Mouse (Mus musculus): ENCODE measurements around the gene Atcay.
"Not testable (repeated sequence)": the region's sequence is repeated elsewhere in the genome, so short reads cannot be mapped to it uniquely, and the experiment has no call there.

Atcay gene

DNA sequence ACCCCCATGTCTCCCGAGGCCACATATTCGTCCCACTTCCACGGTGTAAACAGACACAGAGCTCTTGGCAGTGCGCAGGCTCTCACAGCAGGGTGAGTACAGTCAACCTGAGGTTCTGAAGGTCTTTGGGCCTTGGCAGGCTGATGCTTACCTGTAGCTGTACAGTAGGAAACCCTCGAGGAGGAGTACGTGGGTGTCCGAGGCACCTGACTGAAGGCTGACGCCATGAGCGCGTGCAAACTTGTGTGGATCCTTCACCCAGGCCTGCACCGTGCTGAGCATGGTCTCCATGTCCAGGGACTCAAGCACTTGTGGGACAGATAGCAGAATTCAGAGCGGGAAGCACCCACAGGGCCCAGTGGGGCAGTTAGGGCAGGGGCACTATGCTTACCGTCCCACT is 30.5 kb downstream of the Atcay start:
- DNase-seq (ENCODE audit: low read depth, low spot score) = no peak

DNA sequence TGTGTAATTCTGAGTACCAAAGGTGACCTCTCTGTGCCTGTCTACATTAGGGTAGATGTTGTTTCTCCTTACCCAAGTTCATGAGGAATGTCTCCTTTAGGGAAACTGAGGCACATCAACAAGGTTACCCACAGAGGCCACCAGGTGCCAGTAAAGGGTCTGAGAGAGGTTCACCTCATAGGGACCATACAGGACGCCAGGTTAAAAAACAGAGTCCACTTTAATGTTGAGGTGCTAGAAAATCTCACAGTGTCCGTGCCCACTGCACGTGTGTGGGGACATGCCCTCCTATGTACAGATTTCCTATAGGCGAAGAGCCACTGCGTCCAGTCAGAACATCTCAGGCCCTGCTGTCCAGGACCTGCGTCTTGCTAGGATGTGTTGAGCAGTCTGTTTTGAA is 31.6 kb downstream of the Atcay start:
- no peak for DNase-seq (ENCODE audit: low read depth, low spot score)

DNA sequence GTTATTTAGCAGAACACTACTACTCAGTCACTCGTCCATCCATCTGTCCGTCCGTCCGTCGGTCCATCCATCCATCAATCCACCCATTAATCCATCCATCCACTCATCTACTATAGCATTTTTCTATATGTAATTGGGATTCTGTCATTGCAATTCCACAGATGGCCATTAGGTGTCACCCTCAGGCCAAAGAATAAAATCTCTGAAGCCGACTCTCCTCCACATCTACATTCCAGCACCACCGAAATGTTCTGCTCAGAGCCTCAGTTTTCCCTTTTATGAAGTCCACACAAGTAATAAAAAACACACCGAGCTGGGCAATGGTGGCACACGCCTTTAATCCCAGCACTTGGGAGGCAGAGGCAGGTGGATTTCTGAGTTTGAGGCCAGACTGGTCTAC is 32.4 kb downstream of the Atcay start:
- peak; percentile 73 for DNase-seq (ENCODE audit: low read depth, low spot score)

DNA sequence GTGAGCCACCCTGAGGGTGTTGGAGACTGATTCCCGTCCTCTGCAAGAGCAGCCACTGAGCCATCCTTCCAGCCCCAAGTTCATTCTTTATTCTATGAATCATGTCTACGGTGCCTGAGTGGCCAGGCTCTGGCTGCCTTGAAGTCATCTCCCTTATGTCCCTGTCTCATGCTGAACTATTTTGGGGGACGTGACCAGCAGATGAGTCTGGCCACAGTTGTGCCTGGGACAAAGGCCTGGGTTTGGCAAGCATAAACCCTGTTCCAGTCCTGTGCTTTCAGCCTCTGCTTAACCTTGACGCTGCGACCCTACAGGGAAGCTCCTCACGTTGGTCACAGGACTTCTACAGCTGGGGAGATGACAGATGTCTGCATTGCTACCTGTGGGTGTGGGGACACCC is 33.3 kb downstream of the Atcay start:
- DNase-seq (ENCODE audit: low read depth, low spot score) = no peak

DNA sequence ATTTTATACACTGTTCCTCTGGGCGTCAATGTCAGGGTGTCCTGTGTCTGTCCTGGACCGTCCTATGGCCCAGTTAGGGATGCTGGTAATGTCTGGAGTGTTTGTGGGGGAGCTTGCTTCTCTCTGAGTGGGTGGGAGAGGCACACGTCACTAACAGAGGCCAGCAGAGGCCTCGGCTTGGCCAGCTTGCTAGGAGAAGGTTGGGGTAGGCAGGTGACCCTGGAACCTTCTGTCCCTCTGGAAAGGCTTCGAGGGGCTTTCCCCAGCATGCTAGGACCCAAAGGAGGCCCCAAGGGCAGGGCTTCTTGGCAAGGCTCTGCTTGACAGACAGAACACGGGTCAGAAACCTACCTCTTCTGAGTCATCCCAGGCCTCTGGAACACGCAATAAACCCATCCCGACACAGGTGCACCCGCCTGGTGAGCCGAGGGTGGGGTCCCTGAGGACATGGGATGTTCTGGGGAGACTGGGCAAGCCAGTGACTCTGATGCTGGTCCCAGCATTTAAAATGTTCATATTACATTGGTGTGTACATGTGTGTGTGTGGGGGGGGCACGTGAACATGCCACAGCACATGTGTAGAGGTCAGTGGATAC is 34.1 kb downstream of the Atcay start:
- DNase-seq (ENCODE audit: low read depth, low spot score) = no peak

DNA sequence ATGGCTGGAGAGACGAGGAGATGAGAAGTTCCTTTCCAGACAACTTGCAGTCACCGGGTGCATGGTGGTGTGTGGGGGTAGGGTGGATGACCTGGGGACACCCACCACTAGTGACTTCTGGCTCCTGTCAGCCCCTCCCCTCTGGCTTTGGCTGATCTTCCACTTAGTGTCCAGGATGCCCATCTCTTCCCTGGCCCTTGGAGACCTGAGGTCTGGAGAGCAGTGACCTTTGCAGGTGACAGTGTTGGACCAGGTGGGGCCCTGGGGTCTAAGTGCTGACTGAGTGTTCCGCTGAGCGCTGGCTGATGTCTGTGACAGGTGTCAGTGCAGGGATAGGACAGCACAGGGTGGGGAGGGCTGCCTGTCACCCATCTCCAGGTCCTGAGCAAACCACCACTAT is 35.3 kb downstream of the Atcay start:
- peak; percentile 57 for DNase-seq (ENCODE audit: low read depth, low spot score)

DNA sequence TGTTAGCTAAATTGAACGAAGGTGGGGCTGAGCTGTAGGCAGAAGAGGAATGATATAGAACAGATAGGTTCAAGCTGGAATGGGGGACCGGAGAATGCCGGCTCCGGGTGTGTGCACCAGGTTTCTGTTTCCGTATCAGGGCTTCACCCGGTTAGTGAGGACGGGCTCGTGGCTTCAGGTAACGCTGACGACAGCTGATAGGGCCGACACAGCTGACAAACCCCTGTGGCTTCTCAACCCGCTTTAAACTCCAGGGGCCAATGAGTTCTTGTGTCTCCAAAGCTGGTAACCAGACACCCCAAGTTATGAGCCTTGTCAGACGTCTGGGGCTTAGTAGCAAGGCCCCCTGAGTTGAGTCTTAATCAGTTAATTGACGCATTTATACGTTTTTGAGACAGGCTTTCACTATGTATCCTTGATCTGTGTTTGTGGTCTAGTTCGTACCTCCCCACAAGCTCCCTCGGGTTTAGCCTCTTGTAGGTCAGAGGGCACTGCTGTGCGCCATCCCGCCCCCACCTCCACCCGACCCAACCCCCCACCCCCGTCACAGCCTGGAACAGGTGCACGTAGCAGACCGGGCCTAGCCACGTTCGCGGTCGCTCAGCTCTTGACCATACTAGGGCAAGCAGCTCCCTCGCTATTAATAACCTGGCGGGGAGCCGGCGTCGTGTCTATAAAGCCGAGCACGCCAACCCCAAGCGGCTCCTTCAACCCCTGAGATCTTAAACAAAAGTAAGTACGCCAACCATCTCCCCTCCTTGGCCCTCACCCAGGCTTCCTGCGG is 36.5 kb downstream of the Atcay start:
- peak; percentile 95 for DNase-seq (ENCODE audit: low read depth, low spot score)

DNA sequence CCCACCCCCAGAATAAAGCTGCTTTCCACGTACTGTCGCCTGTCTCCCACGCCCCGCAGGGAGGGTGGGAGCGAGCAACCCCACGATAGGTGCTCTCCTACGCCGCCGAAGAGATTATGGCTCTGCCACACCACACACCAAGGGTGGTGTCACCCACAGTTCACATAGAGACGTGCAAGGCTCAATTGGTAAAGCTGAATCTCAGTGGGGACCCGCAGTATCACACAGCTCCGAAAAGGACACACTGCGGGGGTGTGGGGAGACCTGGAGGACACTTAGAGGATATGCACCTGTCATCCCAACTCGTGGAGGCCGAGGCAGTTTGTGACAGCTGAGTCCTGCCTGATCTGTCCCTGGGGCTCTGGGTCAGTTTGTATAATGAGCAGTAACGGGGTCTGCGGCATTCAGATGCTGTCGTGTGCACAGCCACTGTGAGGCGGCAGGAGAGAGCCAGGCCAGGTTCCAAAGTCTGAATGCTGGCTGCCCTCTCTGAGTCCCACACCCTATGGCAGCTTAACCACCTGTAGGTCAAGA is 37.6 kb downstream of the Atcay start:
- DNase-seq (ENCODE audit: low read depth, low spot score) = peak; percentile 80

DNA sequence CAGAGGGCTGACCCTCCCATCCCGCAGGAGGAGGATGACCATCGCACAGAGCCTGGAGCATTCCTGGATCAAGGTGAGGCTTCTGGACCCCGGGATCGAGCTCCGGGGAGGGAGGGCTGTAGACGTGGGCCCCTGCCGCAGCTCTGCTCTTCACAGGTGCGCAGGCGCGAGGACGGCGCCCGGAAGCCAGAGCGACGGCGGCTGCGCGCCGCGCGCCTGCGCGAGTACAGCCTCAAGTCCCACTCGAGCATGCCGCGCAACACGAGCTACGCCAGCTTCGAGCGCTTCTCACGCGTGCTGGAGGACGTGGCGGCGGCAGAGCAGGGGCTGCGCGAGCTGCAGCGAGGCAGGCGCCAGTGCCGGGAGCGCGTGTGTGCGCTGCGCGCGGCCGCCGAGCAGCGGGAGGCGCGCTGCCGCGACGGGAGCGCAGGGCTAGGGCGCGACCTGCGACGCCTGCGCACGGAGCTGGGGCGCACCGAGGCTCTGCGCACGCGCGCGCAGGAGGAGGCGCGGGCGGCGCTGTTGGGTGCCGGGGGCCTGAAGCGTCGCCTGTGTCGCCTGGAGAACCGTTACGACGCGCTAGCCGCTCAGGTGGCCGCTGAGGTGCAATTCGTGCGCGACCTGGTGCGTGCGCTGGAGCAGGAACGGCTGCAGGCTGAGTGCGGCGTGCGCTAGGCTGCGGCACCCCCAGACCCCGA is 38.2 kb downstream of the Atcay start:
- DNase-seq (ENCODE audit: low read depth, low spot score) = peak; percentile 96

DNA sequence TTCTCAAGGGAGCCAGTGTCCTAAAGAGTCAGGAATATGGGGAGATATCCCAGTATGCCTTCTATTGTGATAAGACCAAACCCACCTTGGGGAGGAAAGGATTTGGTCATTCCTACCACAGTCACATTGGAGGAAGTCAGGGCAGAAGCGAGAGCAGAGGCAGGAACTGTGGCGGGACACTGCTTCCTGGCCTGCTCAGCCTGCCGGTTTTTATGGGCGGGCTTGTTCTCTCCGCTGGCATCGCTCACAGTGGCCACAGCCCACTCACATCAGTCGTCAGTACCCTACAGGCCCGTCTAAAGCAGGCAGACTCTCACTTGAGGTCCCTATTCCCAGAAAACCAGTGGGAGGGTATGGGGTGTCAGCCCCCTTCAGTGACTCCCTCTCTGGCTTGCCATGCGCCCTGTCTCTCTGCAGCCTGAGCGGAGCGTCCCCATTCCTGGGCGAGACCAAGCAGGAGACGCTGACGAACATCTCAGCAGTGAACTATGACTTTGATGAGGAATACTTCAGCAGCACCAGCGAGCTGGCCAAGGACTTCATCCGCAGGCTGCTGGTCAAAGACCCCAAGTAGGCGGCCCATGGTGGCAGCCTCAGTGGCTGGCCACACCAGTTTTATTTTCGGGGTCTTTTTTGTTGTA is 39.2 kb downstream of the Atcay start:
- DNase-seq (ENCODE audit: low read depth, low spot score) = no peak

DNA sequence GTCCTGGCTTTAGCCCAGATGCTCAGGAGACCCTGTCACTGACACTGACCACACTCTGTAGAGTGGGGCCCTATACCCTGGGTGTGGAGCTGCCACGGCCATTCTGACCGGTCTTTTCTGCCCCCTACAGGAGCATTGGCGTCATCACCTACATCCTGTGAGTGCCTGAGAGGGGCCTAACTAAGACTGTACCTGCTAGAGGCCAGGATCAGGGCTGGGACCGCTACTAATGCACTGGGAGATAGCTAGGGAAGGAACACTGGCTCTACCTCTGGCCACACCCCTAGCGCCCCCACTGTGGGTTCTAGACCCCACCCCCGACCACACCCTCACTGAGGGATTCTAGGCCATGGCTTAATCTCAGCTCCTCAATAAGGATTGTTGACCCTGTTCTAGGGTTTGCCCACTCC is 39.7 kb downstream of the Atcay start:
- peak; percentile 62 for DNase-seq (ENCODE audit: low read depth, low spot score)

DNA sequence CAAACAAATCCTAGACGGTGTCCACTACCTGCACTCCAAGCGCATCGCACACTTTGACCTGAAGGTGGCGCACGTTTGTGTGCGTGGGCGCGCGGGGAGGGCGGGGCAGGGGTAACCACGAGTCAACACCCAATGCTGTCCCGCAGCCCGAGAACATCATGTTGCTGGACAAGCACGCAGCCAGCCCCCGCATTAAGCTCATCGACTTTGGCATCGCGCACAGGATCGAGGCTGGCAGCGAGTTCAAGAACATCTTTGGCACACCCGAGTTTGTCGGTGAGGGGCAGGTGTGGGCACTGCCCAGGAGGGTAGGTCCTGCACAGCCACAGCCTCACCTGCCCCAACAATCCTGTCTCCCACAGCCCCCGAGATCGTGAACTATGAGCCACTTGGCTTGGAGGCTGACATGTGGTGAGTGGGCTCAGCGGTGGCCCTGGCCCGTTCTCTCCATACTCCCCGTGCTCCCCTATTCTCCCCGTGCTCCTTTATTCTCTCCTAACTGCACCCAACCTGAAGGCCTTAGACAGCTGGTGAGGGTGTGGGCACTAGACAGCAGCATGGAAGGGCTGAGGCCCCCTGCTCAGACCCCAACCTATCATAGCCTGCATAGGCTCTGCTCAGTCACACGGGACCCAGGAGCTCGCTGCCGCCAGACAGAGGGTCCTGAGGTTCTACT is 40.3 kb downstream of the Atcay start:
- DNase-seq (ENCODE audit: low read depth, low spot score) = peak; percentile 69

DNA sequence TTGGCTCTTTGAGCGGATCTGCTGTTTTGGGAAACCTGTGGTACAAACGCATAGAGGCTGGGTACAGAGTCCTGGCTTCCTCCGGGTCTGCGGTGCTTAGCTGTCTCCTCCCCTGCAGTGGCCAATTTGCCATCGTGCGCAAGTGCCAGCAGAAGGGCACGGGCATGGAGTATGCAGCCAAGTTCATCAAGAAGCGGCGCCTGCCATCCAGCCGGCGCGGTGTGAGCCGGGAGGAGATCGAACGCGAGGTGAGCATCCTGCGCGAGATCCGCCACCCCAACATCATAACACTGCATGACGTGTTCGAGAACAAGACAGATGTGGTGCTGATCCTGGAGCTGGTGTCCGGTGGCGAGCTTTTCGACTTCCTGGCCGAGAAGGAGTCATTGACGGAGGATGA is 40.8 kb downstream of the Atcay start:
- no peak for DNase-seq (ENCODE audit: low read depth, low spot score)

DNA sequence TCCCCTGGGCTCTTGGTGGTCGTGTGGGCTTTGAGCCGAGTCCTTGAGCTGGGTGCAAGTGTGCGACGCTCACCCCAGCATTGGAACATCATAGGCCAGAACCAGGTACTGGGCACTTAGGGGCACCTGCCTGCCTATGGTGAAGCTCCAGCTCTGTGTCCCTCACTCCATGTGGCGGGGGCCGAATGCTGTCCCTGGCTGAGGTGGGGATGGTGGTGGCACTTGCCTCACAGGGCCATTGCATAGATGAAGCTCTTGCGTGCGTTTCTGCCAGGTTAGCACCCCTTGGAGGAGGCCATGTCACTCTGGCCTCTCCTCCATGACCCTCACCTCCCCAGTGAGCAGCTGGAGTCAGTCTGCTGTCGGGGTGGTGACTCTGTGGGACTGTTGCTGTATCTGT is 43.5 kb downstream of the Atcay start:
- DNase-seq (ENCODE audit: low read depth, low spot score) = no peak

DNA sequence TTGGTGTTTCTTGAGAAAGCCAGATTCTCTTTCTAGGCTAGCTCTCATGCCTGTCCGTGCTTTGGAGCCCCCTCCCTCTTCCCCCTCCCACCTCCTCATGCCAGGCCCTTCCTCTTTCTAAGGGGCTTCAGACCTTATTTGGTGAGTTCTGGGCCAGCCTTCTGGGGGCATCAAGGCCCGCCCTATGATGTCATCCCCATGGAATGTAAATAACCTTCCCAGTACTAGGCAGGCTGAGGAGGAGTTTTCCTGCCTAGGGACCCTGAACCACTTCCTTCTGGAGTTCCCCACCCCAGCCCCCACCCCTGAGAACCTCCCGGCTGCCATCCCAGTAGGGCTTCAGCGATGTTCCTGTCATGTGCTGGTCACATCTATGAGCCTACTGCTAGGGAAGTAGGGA is 45.9 kb downstream of the Atcay start:
- DNase-seq (ENCODE audit: low read depth, low spot score) = no peak

DNA sequence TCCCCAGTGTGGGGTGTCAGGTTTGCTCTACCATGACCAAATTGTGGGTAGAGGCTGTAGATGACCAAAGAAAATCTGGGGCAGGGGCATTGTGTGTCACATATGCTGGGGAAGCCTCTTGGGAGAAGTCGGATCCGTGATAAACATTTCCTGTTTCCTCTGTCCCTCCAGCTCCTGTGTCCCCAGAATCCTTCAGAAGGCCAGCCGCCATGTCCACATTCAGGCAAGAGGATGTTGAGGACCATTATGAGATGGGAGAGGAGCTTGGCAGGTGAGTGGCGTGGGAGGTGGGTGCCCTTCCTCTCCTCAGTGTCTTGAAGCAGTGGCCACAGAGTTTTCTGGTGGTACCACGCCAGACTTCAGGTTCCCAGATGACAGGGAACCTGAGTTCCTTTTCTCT is 46.8 kb downstream of the Atcay start, which contains the start of gene 4930442H23Rik:
Gene 4930442H23Rik, minus strand, starts transcription at position 45 of the 400 bp plus-strand sequence.
- no peak for DNase-seq (ENCODE audit: low read depth, low spot score)

DNA sequence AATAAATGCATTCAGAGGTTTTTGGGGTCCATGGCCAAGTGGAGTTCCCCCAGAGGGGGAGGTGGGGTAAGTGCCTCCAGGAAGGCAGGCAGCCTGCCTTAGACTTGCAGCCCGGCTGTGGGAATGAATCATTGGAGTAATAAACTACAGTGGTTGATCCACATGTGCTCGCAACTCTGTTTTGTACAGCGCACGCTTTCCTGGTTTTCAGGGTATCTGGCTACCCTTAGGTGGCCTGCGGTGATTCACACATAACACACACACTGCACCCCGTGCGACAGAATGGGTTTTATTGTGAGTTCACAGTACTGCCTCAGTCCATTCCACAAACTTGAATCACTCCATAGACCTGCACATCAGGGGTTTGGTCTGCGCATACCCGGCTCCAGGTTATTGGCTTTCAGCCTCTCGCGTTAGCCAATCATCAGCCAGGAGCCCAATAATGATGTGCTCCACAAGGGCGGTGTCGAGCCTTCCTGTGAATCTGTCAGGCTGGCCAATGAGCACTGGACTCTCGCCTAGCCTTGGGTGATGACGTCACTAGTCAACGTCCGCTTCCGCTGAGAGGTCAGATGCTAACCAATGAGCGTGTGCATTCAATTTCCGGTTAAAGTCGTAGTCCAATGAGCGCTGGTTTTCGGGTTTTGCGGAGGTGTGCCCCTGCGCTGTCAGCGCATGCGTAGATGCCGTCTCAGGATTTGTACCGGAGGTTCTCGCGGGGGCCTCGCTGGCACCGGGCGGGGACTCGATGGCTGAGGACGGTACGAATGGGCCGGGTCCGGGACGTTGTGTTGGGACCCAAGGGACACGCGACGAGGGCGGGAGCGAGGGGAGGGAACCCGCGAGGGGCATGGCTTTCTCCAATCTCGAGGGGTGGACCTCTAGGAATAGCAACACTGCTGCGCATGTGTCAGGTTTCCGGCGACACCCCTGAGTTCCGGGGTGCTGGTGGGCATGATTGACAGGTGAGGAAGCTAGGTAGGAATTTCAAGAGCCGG is 48.0 kb downstream of the Atcay start, which contains the start of gene Dapk3:
Gene Dapk3, plus strand, starts transcription at position 670 of the 998 bp plus-strand sequence.
- peak; percentile 100 for DNase-seq (ENCODE audit: low read depth, low spot score)

DNA sequence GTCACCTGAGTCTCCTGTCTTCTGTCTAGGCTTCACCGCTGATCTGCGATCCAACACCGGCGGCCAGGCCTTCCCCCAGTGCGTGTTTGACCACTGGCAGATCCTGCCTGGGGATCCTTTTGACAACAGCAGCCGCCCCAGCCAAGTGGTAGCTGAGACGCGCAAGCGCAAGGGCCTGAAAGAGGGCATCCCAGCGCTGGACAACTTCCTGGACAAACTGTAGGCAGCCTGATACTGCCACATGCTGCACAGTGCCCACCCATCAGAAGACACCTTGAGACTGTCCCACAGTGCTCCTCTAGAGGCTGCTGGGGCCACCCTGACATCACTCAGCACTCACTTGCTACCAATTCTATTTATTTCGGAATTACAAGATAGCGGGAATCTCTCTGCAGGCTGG is 48.8 kb downstream of the Atcay start:
- not testable (repeated sequence) for DNase-seq (ENCODE audit: low read depth, low spot score)

DNA sequence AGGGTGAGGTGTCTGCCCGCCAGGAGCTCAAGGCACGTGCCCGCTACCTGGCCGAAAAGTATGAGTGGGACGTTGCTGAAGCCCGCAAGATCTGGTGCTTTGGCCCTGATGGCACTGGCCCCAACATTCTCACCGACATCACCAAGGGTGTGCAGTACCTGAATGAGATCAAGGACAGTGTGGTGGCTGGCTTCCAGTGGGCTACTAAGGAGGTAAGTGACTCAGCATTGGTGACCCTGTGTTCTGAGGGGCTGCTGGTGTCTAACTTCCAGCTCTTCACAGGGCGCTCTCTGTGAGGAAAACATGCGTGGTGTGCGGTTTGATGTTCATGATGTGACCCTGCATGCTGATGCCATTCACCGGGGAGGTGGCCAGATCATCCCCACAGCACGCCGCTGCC is 49.7 kb downstream of the Atcay start:
- DNase-seq (ENCODE audit: low read depth, low spot score) = no peak

All from A20 (cell line).